Mouse (Mus musculus): ENCODE measurements around the gene Olfr1097. TPM values are rescaled to one million over a fixed set of nuclear protein-coding genes. Genes with fewer than 3 reads are reported as not detected.

Olfr1097 gene
- polyA plus RNA-seq (2014; fragmentation: Illumina TruSeq; extraction: RNeasy Lipid Tissue Mini Kit (QIAGEN cat#74804)), result not detected

DNA sequence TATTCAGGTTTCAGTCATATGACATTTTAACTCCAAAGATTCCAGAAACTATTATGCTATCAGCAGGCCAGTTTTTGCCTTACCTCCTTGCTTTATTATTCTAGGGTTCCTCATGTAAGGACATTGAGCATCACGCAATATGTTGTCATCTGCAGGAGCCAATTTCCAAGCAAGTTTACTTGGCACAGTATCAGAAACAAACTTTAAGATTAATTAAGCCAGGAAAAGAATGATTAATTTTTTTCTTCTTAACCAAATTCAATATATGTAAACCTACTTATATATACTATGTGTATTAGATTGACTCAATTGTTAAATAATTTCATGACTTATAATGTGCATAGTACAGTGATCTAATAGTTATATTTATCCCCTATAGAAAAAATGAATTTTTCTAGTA lies at the start of gene Olfr1097:
Gene Olfr1097, minus strand, starts transcription at position 101 of the 400 bp plus-strand sequence.

GRCm38 (mm10) chr2:86924445-86924844 lies 32.4 kb upstream of the Olfr1097 start, which contains the start of gene Olfr1098:
Gene Olfr1098, minus strand, starts transcription at chr2:86924545.

DNA sequence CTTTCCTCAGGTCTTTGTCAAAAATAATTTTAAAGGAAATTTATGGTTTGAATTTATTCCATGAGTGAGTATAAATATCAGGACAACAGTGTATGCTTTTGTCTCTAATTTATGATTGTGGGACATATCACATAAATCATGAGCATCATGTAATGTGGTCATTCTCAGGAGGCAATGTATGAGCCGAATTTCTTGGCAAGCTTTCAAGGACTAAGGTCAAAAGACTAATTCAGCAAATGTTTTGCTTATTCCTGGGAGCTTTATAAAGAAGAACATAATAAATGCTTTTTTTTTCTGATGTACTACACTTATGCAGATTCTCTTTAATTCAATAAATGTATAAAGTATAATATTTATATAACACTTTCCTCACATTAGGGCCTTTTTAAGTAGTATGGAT lies 17.3 kb downstream of the Olfr1097 start, which contains the start of gene Gm13723:
Gene Gm13723, minus strand, starts transcription at position 101 of the 400 bp plus-strand sequence.

GRCm38 (mm10) chr2:86851596-86851995 lies 40.4 kb downstream of the Olfr1097 start, which contains the start of gene Olfr1095:
Gene Olfr1095, minus strand, starts transcription at chr2:86851696.

Other genes with a start within 250 kb of the Olfr1097 start
- gene Olfr1085, start 230.2 kb downstream of the Olfr1097 start, polyA plus RNA-seq (2014; fragmentation: Illumina TruSeq; extraction: RNeasy Lipid Tissue Mini Kit (QIAGEN cat#74804)), result not detected
- not detected for gene Olfr1086, start 212.1 kb downstream of the Olfr1097 start, polyA plus RNA-seq (2014; fragmentation: Illumina TruSeq; extraction: RNeasy Lipid Tissue Mini Kit (QIAGEN cat#74804))
- gene Olfr1087, start 193.8 kb downstream of the Olfr1097 start, polyA plus RNA-seq (2014; fragmentation: Illumina TruSeq; extraction: RNeasy Lipid Tissue Mini Kit (QIAGEN cat#74804)), result not detected
- gene Olfr1089, start 158.5 kb downstream of the Olfr1097 start, polyA plus RNA-seq (2014; fragmentation: Illumina TruSeq; extraction: RNeasy Lipid Tissue Mini Kit (QIAGEN cat#74804)), result not detected
- gene Olfr1090, start 133.2 kb downstream of the Olfr1097 start, polyA plus RNA-seq (2014; fragmentation: Illumina TruSeq; extraction: RNeasy Lipid Tissue Mini Kit (QIAGEN cat#74804)), result not detected
- gene Olfr1093, start 109.7 kb downstream of the Olfr1097 start, polyA plus RNA-seq (2014; fragmentation: Illumina TruSeq; extraction: RNeasy Lipid Tissue Mini Kit (QIAGEN cat#74804)), result not detected
- gene Olfr141, start 82.2 kb downstream of the Olfr1097 start, polyA plus RNA-seq (2014; fragmentation: Illumina TruSeq; extraction: RNeasy Lipid Tissue Mini Kit (QIAGEN cat#74804)), result not detected
- gene Olfr1094, start 67.6 kb downstream of the Olfr1097 start, polyA plus RNA-seq (2014; fragmentation: Illumina TruSeq; extraction: RNeasy Lipid Tissue Mini Kit (QIAGEN cat#74804)), result not detected
- not detected for gene Olfr1095, start 40.5 kb downstream of the Olfr1097 start, polyA plus RNA-seq (2014; fragmentation: Illumina TruSeq; extraction: RNeasy Lipid Tissue Mini Kit (QIAGEN cat#74804))
- not detected for gene Gm13723, start 17.4 kb downstream of the Olfr1097 start, polyA plus RNA-seq (2014; fragmentation: Illumina TruSeq; extraction: RNeasy Lipid Tissue Mini Kit (QIAGEN cat#74804))
- not detected for gene Olfr1098, start 32.3 kb upstream of the Olfr1097 start, polyA plus RNA-seq (2014; fragmentation: Illumina TruSeq; extraction: RNeasy Lipid Tissue Mini Kit (QIAGEN cat#74804))
- gene Olfr1099, start 68.5 kb upstream of the Olfr1097 start, polyA plus RNA-seq (2014; fragmentation: Illumina TruSeq; extraction: RNeasy Lipid Tissue Mini Kit (QIAGEN cat#74804)), result not detected
- not detected for gene Olfr1100, start 87.7 kb upstream of the Olfr1097 start, polyA plus RNA-seq (2014; fragmentation: Illumina TruSeq; extraction: RNeasy Lipid Tissue Mini Kit (QIAGEN cat#74804))
- gene Olfr1101, start 99.0 kb upstream of the Olfr1097 start, polyA plus RNA-seq (2014; fragmentation: Illumina TruSeq; extraction: RNeasy Lipid Tissue Mini Kit (QIAGEN cat#74804)), result not detected
- gene Olfr1102, start 106.2 kb upstream of the Olfr1097 start, polyA plus RNA-seq (2014; fragmentation: Illumina TruSeq; extraction: RNeasy Lipid Tissue Mini Kit (QIAGEN cat#74804)), result not detected
- gene Olfr1104, start 134.9 kb upstream of the Olfr1097 start, polyA plus RNA-seq (2014; fragmentation: Illumina TruSeq; extraction: RNeasy Lipid Tissue Mini Kit (QIAGEN cat#74804)), result 0.54 TPM
- gene Olfr1105, start 144.3 kb upstream of the Olfr1097 start, polyA plus RNA-seq (2014; fragmentation: Illumina TruSeq; extraction: RNeasy Lipid Tissue Mini Kit (QIAGEN cat#74804)), result not detected
- gene Olfr1106, start 160.1 kb upstream of the Olfr1097 start, polyA plus RNA-seq (2014; fragmentation: Illumina TruSeq; extraction: RNeasy Lipid Tissue Mini Kit (QIAGEN cat#74804)), result not detected
- not detected for gene Olfr1107, start 183.6 kb upstream of the Olfr1097 start, polyA plus RNA-seq (2014; fragmentation: Illumina TruSeq; extraction: RNeasy Lipid Tissue Mini Kit (QIAGEN cat#74804))
- gene Olfr1109, start 203.8 kb upstream of the Olfr1097 start, polyA plus RNA-seq (2014; fragmentation: Illumina TruSeq; extraction: RNeasy Lipid Tissue Mini Kit (QIAGEN cat#74804)), result not detected
- not detected for gene Olfr259, start 222.4 kb upstream of the Olfr1097 start, polyA plus RNA-seq (2014; fragmentation: Illumina TruSeq; extraction: RNeasy Lipid Tissue Mini Kit (QIAGEN cat#74804))
- gene Olfr1110, start 248.1 kb upstream of the Olfr1097 start, polyA plus RNA-seq (2014; fragmentation: Illumina TruSeq; extraction: RNeasy Lipid Tissue Mini Kit (QIAGEN cat#74804)), result not detected

Data from ovary, adult 10 weeks (tissue).